Mouse (Mus musculus) limb, embryonic 13.5 days (tissue): Measurements from ENCODE around the gene Tsc1. TPM values are rescaled to one million over a fixed set of nuclear protein-coding genes. Genes with fewer than 3 reads are reported as not detected.

Experiments
- ATAC-seq: fragments of 200-750 bp; cut with Nextera tagmentation; 2 replicates; pipeline ENCODE4 v1.8.0; 2017; ENCODE audit warnings: low read depth, moderate number of reproducible peaks, moderate TSS enrichment; ENCODE audit not compliant: low FRiP score
- H3K27ac ChIP-seq: fragments of 300-500 bp; sonication (generic); 2 replicates; pipeline ENCODE4 v1.5.1; 2015; ENCODE audit warnings: inconsistent platforms, mild to moderate bottlenecking, moderate library complexity
- H3K27me3 ChIP-seq: fragments of 300-500 bp; sonication (generic); 2 replicates; pipeline ENCODE4 v1.6.1; 2015; ENCODE audit warnings: mild to moderate bottlenecking, inconsistent platforms
- H3K36me3 ChIP-seq: fragments of 300-500 bp; sonication (generic); 2 replicates; pipeline ENCODE4 v1.6.1; 2015; ENCODE audit warnings: inconsistent platforms, mild to moderate bottlenecking, moderate library complexity
- H3K4me1 ChIP-seq: fragments of 300-500 bp; sonication (generic); 2 replicates; pipeline ENCODE4 v1.6.1; 2015; ENCODE audit warnings: inconsistent platforms
- H3K4me2 ChIP-seq: fragments of 300-500 bp; sonication (generic); replicated peaks from 2 replicates; pipeline ENCODE4 v1.6.1; 2015; ENCODE audit warnings: inconsistent platforms, mild to moderate bottlenecking, moderate library complexity
- H3K4me3 ChIP-seq: fragments of 300-500 bp; sonication (generic); 2 replicates; pipeline ENCODE4 v1.5.1; 2015; ENCODE audit warnings: moderate library complexity, mild to moderate bottlenecking, inconsistent platforms
- H3K9ac ChIP-seq: fragments of 300-500 bp; sonication (generic); 2 replicates; pipeline ENCODE4 v1.6.1; 2015; ENCODE audit warnings: mild to moderate bottlenecking, inconsistent platforms
- H3K9me3 ChIP-seq: fragments of 300-500 bp; sonication (generic); 2 replicates; pipeline ENCODE4 v1.6.1; 2016; ENCODE audit warnings: inconsistent platforms
- WGBS: fragments of 180-500 bp; shearing (Covaris S2); methylation state at CpG from one replicate; pipeline ENCODE4 v1.1.7; 2015; 5-methylcytosine and 5-hydroxymethylcytosine counted together
- polyA plus RNA-seq: library from polyadenylated mRNA; unstranded; fragments of >200 nt; fragmentation: Nextera tagmentation; extraction: Ambion mirVana; gene quantifications from 2 replicates; pipeline ENCODE4 v1.2.1, GENCODE M21; 2015

Tsc1 gene
- polyA plus RNA-seq, 1 experiment from 2014 or later: 23.2 TPM

GRCm38 (mm10) chr2:28656216-28656615 is 15.2 kb downstream of the Tsc1 start:
- WGBS: 79% methylated on average over 8 of the region's 8 CpGs
- H3K9ac ChIP-seq: no peak overlapping the region
- no peaks in the 10 kb centered on the region for H3K27me3 ChIP-seq
- no peak overlapping the region for H3K27ac ChIP-seq
- no peak overlapping the region for H3K4me2 ChIP-seq
- no peak for ATAC-seq
- no peaks in the 10 kb centered on the region for H3K9me3 ChIP-seq
- H3K4me1 ChIP-seq: no peaks in the 10 kb centered on the region
- no peak overlapping the region for H3K4me3 ChIP-seq
- peaks cover 66% of the 10 kb centered on the region for H3K36me3 ChIP-seq

GRCm38 (mm10) chr2:28662891-28663290 is 21.9 kb downstream of the Tsc1 start:
- 90% methylated on average over 3 of the region's 3 CpGs for WGBS
- no peak overlapping the region for H3K9ac ChIP-seq
- H3K27me3 ChIP-seq: no peaks in the 10 kb centered on the region
- no peak overlapping the region for H3K27ac ChIP-seq
- no peak for ATAC-seq
- H3K4me2 ChIP-seq: no peak overlapping the region
- H3K36me3 ChIP-seq: peaks cover 92% of the 10 kb centered on the region
- H3K4me3 ChIP-seq: no peak overlapping the region
- H3K4me1 ChIP-seq: peaks cover 13% of the 10 kb centered on the region
- no peaks in the 10 kb centered on the region for H3K9me3 ChIP-seq

- peak; percentile 44; the same call in 1 of the 2 replicates for ATAC-seq
- Histone ChIP-seq H3K4me3 (no peak overlapping the region), H3K4me1 (peaks cover 13% of the 10 kb centered on the region), H3K4me2 (no peak overlapping the region), H3K27ac (0 out of 2 replicates have a peak overlapping the region, but pooled peaks have one; percentile 33), H3K27me3 (no peaks in the 10 kb centered on the region), H3K36me3 (peaks cover 91% of the 10 kb centered on the region), H3K9ac (no peak overlapping the region), H3K9me3 (no peaks in the 10 kb centered on the region)
- 22% methylated on average over 3 of the region's 3 CpGs for WGBS
Observed at GRCm38 (mm10) chr2:28665818-28666217, 24.8 kb downstream of the Tsc1 start.

- Histone ChIP-seq H3K4me1 (peaks cover under 1% of the 10 kb centered on the region), H3K4me3 (no peak overlapping the region), H3K4me2 (no peak overlapping the region), H3K36me3 (peaks cover 97% of the 10 kb centered on the region), H3K27me3 (no peaks in the 10 kb centered on the region), H3K9ac (no peak overlapping the region), H3K27ac (no peak overlapping the region), H3K9me3 (no peaks in the 10 kb centered on the region)
- 83% methylated on average over 2 of the region's 2 CpGs for WGBS
- ATAC-seq: no peak
Observed at GRCm38 (mm10) chr2:28671438-28671837, 30.4 kb downstream of the Tsc1 start.

- H3K9ac ChIP-seq: no peak overlapping the region
- no peak for ATAC-seq
- no peaks in the 10 kb centered on the region for H3K9me3 ChIP-seq
- H3K36me3 ChIP-seq: peaks cover 97% of the 10 kb centered on the region
- no peak overlapping the region for H3K4me2 ChIP-seq
- H3K27me3 ChIP-seq: no peaks in the 10 kb centered on the region
- no peak overlapping the region for H3K27ac ChIP-seq
- 91% methylated on average over 8 of the region's 8 CpGs for WGBS
- H3K4me1 ChIP-seq: no peaks in the 10 kb centered on the region
- no peak overlapping the region for H3K4me3 ChIP-seq
Observed at GRCm38 (mm10) chr2:28676005-28676404, 35.0 kb downstream of the Tsc1 start.

GRCm38 (mm10) chr2:28680710-28681109 is 39.7 kb downstream of the Tsc1 start:
- WGBS: 40% methylated on average over 4 of the region's 4 CpGs
- Histone ChIP-seq H3K4me1 (no peaks in the 10 kb centered on the region), H3K9me3 (no peaks in the 10 kb centered on the region), H3K27me3 (no peaks in the 10 kb centered on the region), H3K9ac (no peak overlapping the region), H3K4me3 (no peak overlapping the region), H3K36me3 (peaks cover 100% of the 10 kb centered on the region), H3K4me2 (no peak overlapping the region), H3K27ac (no peak overlapping the region)
- ATAC-seq: no peak

GRCm38 (mm10) chr2:28681718-28682117 is 40.7 kb downstream of the Tsc1 start:
- peaks cover 100% of the 10 kb centered on the region for H3K36me3 ChIP-seq
- no peaks in the 10 kb centered on the region for H3K27me3 ChIP-seq
- no peak overlapping the region for H3K27ac ChIP-seq
- no peak overlapping the region for H3K9ac ChIP-seq
- H3K4me1 ChIP-seq: no peaks in the 10 kb centered on the region
- no peak overlapping the region for H3K4me3 ChIP-seq
- no peaks in the 10 kb centered on the region for H3K9me3 ChIP-seq
- no peak overlapping the region for H3K4me2 ChIP-seq
- 87% methylated on average over 4 of the region's 4 CpGs for WGBS
- ATAC-seq: no peak

- no peaks in the 10 kb centered on the region for H3K9me3 ChIP-seq
- no peak overlapping the region for H3K27ac ChIP-seq
- no peaks in the 10 kb centered on the region for H3K4me1 ChIP-seq
- no peak overlapping the region for H3K4me2 ChIP-seq
- 86% methylated on average over 7 of the region's 7 CpGs for WGBS
- no peaks in the 10 kb centered on the region for H3K27me3 ChIP-seq
- no peak overlapping the region for H3K4me3 ChIP-seq
- peaks cover 79% of the 10 kb centered on the region for H3K36me3 ChIP-seq
- ATAC-seq: no peak
- H3K9ac ChIP-seq: no peak overlapping the region
Observed at GRCm38 (mm10) chr2:28685895-28686294, 44.9 kb downstream of the Tsc1 start.

GRCm38 (mm10) chr2:28688431-28688830 is 47.4 kb downstream of the Tsc1 start:
- H3K9ac ChIP-seq: no peak overlapping the region
- no peak for ATAC-seq
- WGBS: 33% methylated on average over 3 of the region's 3 CpGs
- H3K4me1 ChIP-seq: no peaks in the 10 kb centered on the region
- H3K4me2 ChIP-seq: no peak overlapping the region
- no peaks in the 10 kb centered on the region for H3K9me3 ChIP-seq
- H3K36me3 ChIP-seq: peaks cover 54% of the 10 kb centered on the region
- no peak overlapping the region for H3K27ac ChIP-seq
- H3K27me3 ChIP-seq: no peaks in the 10 kb centered on the region
- H3K4me3 ChIP-seq: no peak overlapping the region

- no peaks in the 10 kb centered on the region for H3K4me1 ChIP-seq
- peaks cover 11% of the 10 kb centered on the region for H3K36me3 ChIP-seq
- no peaks in the 10 kb centered on the region for H3K9me3 ChIP-seq
- H3K27me3 ChIP-seq: no peaks in the 10 kb centered on the region
- no peak overlapping the region for H3K9ac ChIP-seq
- WGBS: 76% methylated on average over 9 of the region's 9 CpGs
- no peak overlapping the region for H3K4me3 ChIP-seq
- no peak overlapping the region for H3K27ac ChIP-seq
- ATAC-seq: no peak
- H3K4me2 ChIP-seq: no peak overlapping the region
Observed at GRCm38 (mm10) chr2:28692692-28693091, 51.7 kb downstream of the Tsc1 start.

GRCm38 (mm10) chr2:28698566-28698965 is 57.5 kb downstream of the Tsc1 start:
- H3K4me1 ChIP-seq: peaks cover 12% of the 10 kb centered on the region
- H3K4me3 ChIP-seq: no peak overlapping the region
- no peaks in the 10 kb centered on the region for H3K36me3 ChIP-seq
- H3K9ac ChIP-seq: 0 out of 2 replicates have a peak overlapping the region, but pooled peaks have one; percentile 13
- no peak overlapping the region for H3K27ac ChIP-seq
- ATAC-seq: no peak
- no peaks in the 10 kb centered on the region for H3K9me3 ChIP-seq
- WGBS: 62% methylated on average over 5 of the region's 5 CpGs
- H3K4me2 ChIP-seq: no peak overlapping the region
- H3K27me3 ChIP-seq: no peaks in the 10 kb centered on the region

- no peaks in the 10 kb centered on the region for H3K36me3 ChIP-seq
- H3K27ac ChIP-seq: peak within 1 kb of the TSS; percentile 39; the same call in 1 of the 2 replicates
- ATAC-seq: peak; percentile 86
- H3K27me3 ChIP-seq: no peaks in the 10 kb centered on the region
- H3K4me3 ChIP-seq: peak within 1 kb of the TSS; percentile 67
- H3K4me1 ChIP-seq: peaks cover 12% of the 10 kb centered on the region
- H3K9me3 ChIP-seq: no peaks in the 10 kb centered on the region
- peak within 1 kb of the TSS; percentile 89 for H3K4me2 ChIP-seq
- under 1% methylated on average over 53 of the region's 53 CpGs for WGBS
- H3K9ac ChIP-seq: peak within 1 kb of the TSS; percentile 74
Observed at GRCm38 (mm10) chr2:28699361-28700335, 58.6 kb downstream of the Tsc1 start, which contains the start of the genes Spaca9 and Ak8. Spaca9 (minus strand) TSS chr2:28699727. Ak8 (plus strand) TSS chr2:28700164.
